Mouse (Mus musculus) limb, embryonic 11.5 days (tissue): ENCODE results near the gene Slc25a38. TPM values are rescaled to one million over a fixed set of nuclear protein-coding genes. Genes with fewer than 3 reads are reported as not detected.

Experiments used
- ATAC-seq: fragments of 200-750 bp; cut with Nextera tagmentation; 2 replicates; pipeline ENCODE4 v1.8.0; 2017; ENCODE audit warnings: low read depth; ENCODE audit not compliant: insufficient number of reproducible peaks, low FRiP score, low TSS enrichment
- DNase-seq: peaks from one replicate; pipeline ENCODE4 v3.0.0-alpha.2; 2015; ENCODE audit warnings: low spot score
- H3K27ac ChIP-seq: fragments of 300-500 bp; sonication (generic); replicated peaks from 2 replicates; pipeline ENCODE4 v1.5.1; 2014; ENCODE audit warnings: low read depth, mild to moderate bottlenecking, low read length
- H3K27me3 ChIP-seq: fragments of 300-500 bp; sonication (generic); 2 replicates; pipeline ENCODE4 v1.6.1; 2014; ENCODE audit warnings: mild to moderate bottlenecking, low read length, mixed read lengths; ENCODE audit not compliant: control insufficient read depth, insufficient read depth
- H3K36me3 ChIP-seq: fragments of 300-500 bp; sonication (generic); 2 replicates; pipeline ENCODE4 v1.6.1; 2014; ENCODE audit warnings: mild to moderate bottlenecking, low read length, moderate library complexity, mixed read lengths; ENCODE audit not compliant: control insufficient read depth, insufficient read depth
- H3K4me1 ChIP-seq: fragments of 300-500 bp; sonication (generic); 2 replicates; pipeline ENCODE4 v1.6.1; 2014; ENCODE audit warnings: low read length, mixed read lengths; ENCODE audit not compliant: control insufficient read depth, insufficient read depth
- H3K4me2 ChIP-seq: fragments of 300-500 bp; sonication (generic); 2 replicates; pipeline ENCODE4 v1.6.1; 2014; ENCODE audit warnings: low read depth, mild to moderate bottlenecking, moderate library complexity; ENCODE audit not compliant: severe bottlenecking
- H3K4me3 ChIP-seq: fragments of 300-500 bp; sonication (generic); 2 replicates; pipeline ENCODE4 v1.5.1; 2014; ENCODE audit warnings: low read depth, low read length
- H3K9ac ChIP-seq: fragments of 300-500 bp; sonication (generic); 2 replicates; pipeline ENCODE4 v1.6.1; 2014; ENCODE audit warnings: mild to moderate bottlenecking, low read length
- H3K9me3 ChIP-seq: fragments of 300-500 bp; sonication (generic); 2 replicates; pipeline ENCODE4 v1.6.1; 2016; ENCODE audit warnings: low read length; ENCODE audit not compliant: control insufficient read depth
- WGBS: fragments of 180-500 bp; shearing (Covaris S2); extraction: QIAGEN DNeasy Blood & Tissue Kit; methylation state at CpG from one replicate; pipeline ENCODE4 v1.1.7; 2014; 5-methylcytosine and 5-hydroxymethylcytosine counted together
- polyA plus RNA-seq: library from polyadenylated mRNA; unstranded; fragments of >200 nt; fragmentation: Nextera tagmentation; extraction: Ambion mirVana; gene quantifications from 2 replicates; pipeline ENCODE4 v1.2.1, GENCODE M21; 2014

Slc25a38 gene
- polyA plus RNA-seq, 1 experiment from 2014 or later, result 38.7 TPM

- no peak overlapping the region for H3K4me2 ChIP-seq
- no peak overlapping the region for H3K27ac ChIP-seq
- ATAC-seq, result no peak
- 46% methylated on average over 5 of the region's 5 CpGs for WGBS
- no peak overlapping the region for H3K9ac ChIP-seq
- no peaks in the 10 kb centered on the region for H3K9me3 ChIP-seq
- H3K27me3 ChIP-seq, result peaks cover 2% of the 10 kb centered on the region; the same call in 1 of the 2 replicates
- H3K36me3 ChIP-seq, result no peaks in the 10 kb centered on the region
- DNase-seq, result peak; percentile 71
- no peaks in the 10 kb centered on the region for H3K4me1 ChIP-seq
- no peak overlapping the region for H3K4me3 ChIP-seq
Measured at GRCm38 (mm10) chr9:120171295-120171694, 61.1 kb downstream of the Slc25a38 start.

Other genes with a start within 250 kb of the Slc25a38 start
- gene Wdr48, start 215.5 kb upstream of the Slc25a38 start, polyA plus RNA-seq, result 59.6 and 64.7 TPM in 2 replicates
- gene Gorasp1, start 172.8 kb upstream of the Slc25a38 start, polyA plus RNA-seq, result 23.3 and 23.8 TPM in 2 replicates
- 0.35 and 0.68 TPM in 2 replicates for gene Ttc21a, start 172.8 kb upstream of the Slc25a38 start, polyA plus RNA-seq
- 1.5 and 1.6 TPM in 2 replicates for gene Csrnp1, start 125.7 kb upstream of the Slc25a38 start, polyA plus RNA-seq
- not detected in 2 replicates for gene Xirp1, start 86.8 kb upstream of the Slc25a38 start, polyA plus RNA-seq
- gene Cx3cr1, start 40.5 kb upstream of the Slc25a38 start, polyA plus RNA-seq, result 2.5 and 3.0 TPM in 2 replicates
- not detected in 2 replicates for gene Ccr8, start 18.3 kb upstream of the Slc25a38 start, polyA plus RNA-seq
- gene Rpsa, start 17.3 kb downstream of the Slc25a38 start, polyA plus RNA-seq, result 1,600 and 1,665 TPM in 2 replicates
- gene Mobp, start 39.3 kb downstream of the Slc25a38 start, polyA plus RNA-seq, result not detected in 2 replicates
- gene Myrip, start 191.1 kb downstream of the Slc25a38 start, polyA plus RNA-seq, result 0.07 TPM in 1 of 2 replicates, not detected in the other